ENCODE assay signal across 8 mouse cellular contexts in the genomic region with DNA sequence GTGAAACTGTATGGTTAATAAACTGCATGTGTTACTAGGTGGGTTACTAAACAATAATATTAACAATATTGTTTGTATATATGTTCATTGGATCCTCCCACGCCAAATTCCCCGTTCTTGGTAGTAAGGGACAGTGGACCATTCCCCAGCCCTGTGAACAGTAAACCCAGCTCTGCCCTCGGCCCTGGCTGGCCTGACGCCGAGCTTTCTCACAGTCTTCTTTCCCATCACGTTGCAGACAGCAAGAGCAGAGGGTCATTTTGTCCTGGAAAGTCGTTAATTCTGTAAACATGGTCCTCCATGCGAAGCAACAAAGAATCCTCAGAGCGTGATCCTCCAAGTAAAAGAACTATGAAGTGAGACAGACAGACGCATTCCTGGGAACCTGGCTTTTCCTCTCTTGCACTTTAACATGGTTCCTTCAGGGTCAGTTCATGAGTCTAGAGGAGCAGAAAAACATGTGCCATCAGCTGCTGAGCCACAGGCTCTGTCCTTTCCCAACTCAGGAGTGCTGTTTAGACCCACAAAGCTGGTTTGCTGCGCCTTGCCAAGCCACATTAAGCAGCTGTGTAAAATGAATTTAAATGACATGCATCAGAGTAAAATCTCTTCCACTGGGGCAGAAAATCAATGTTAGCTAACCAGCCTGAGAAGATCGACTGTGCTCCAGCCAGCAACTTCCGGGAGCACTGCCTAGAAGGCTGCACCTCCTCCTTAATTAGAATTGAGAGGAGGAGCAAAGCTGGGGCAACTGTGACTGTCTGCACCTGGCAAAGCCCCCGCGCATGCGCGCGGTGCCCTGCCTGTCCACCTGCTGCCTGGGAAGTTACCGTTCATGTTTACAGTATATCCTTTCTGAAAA.
DNase-seq lines count a peak whose midpoint lies in the region; ATAC-seq and TF ChIP-seq lines count a peak whose summit lies in the region.

No protein-coding gene starts in this region.

- no peaks in the 10 kb centered on the region for H3K27me3 ChIP-seq in liver, postnatal 0 days (ENCODE audit: insufficient read depth, low read length)
- H3K27me3 ChIP-seq in liver, embryonic 12.5 days (replicated peaks): no peaks in the 10 kb centered on the region

- 0 out of 2 replicates have a peak, but pooled peaks have one; percentile 36 for TF ChIP-seq EP300 in liver, postnatal 0 days (IDR thresholded peaks at IDR 0.05; ENCODE audit: low read depth)

- ATAC-seq in liver, postnatal 0 days: peak; percentile 83
- no peak for ATAC-seq in liver, embryonic 12.5 days
- peak; percentile 72 for ATAC-seq in common myeloid progenitor, adult 5-6 weeks (replicated peaks; ENCODE audit: low read depth, poor library complexity, severe bottlenecking)

- H3K4me1 ChIP-seq in liver, postnatal 0 days (ENCODE audit: insufficient read depth): peaks cover 7% of the 10 kb centered on the region
- H3K4me1 ChIP-seq in liver, embryonic 12.5 days: no peaks in the 10 kb centered on the region

- 67% methylated on average over 19 of the region's 19 CpGs for WGBS in liver, postnatal 0 days (ENCODE audit: insufficient replicate concordance)
- WGBS in liver, embryonic 12.5 days (ENCODE audit: insufficient replicate concordance): 82% methylated on average over 19 of the region's 19 CpGs

- peak overlapping the region; percentile 84 for H3K27ac ChIP-seq in liver, postnatal 0 days (ENCODE audit: low read depth)
- no peak overlapping the region for H3K27ac ChIP-seq in liver, embryonic 12.5 days

- H3K9ac ChIP-seq in liver, postnatal 0 days (replicated peaks): no peak overlapping the region
- H3K9ac ChIP-seq in liver, embryonic 12.5 days: no peak overlapping the region

- intact Hi-C loops in heart, postnatal 10 days (cut with DNase I): no loop called here

- H3K36me3 ChIP-seq in liver, postnatal 0 days (replicated peaks; ENCODE audit: insufficient read depth, low read length): peaks cover 13% of the 10 kb centered on the region
- peaks cover 21% of the 10 kb centered on the region for H3K36me3 ChIP-seq in liver, embryonic 12.5 days

- TF ChIP-seq CTCF in liver, postnatal 0 days (IDR thresholded peaks at IDR 0.05; ENCODE audit: low read depth): no peak

- no peak overlapping the region for H3K4me3 ChIP-seq in liver, postnatal 0 days (ENCODE audit: low read depth, low read length)
- H3K4me3 ChIP-seq in liver, embryonic 12.5 days: no peak overlapping the region

- H3K9me3 ChIP-seq in liver, postnatal 0 days (ENCODE audit: low read length): no peaks in the 10 kb centered on the region
- no peaks in the 10 kb centered on the region for H3K9me3 ChIP-seq in liver, embryonic 12.5 days (replicated peaks)

- DNase-seq in liver, postnatal 0 days: peak; percentile 64
- DNase-seq in heart, postnatal 10 days: peak; percentile 55 to 60
- peak; percentile 90 to 91 for DNase-seq in kidney, postnatal 36 days
- peak; percentile 78 for DNase-seq in lung, postnatal 25 days (ENCODE audit: low spot score)
- peak; percentile 87 for DNase-seq in right cerebral cortex, adult 18-20 months
- peak; percentile 71 for DNase-seq in urinary bladder, postnatal 14 days (ENCODE audit: low spot score)

- H3K4me2 ChIP-seq in liver, postnatal 0 days (ENCODE audit: low read depth, low read length): peak overlapping the region; percentile 15; the same call in 1 of the 2 replicates
- no peak overlapping the region for H3K4me2 ChIP-seq in liver, embryonic 12.5 days
